Mouse (Mus musculus) liver, embryonic 16.5 days (tissue): ENCODE results near the gene Tmod2. TPM values are rescaled to one million over a fixed set of nuclear protein-coding genes. Genes with fewer than 3 reads are reported as not detected.

Experiments
- ATAC-seq: fragments of 200-750 bp; cut with Nextera tagmentation; 2 replicates; pipeline ENCODE4 v1.8.0; 2017; ENCODE audit warnings: low read depth, mild to moderate bottlenecking, moderate number of reproducible peaks, moderate library complexity
- H3K27ac ChIP-seq: fragments of 300-500 bp; sonication (generic); 2 replicates; pipeline ENCODE4 v1.5.1; 2014; ENCODE audit warnings: mild to moderate bottlenecking, low read length
- H3K27me3 ChIP-seq: fragments of 300-500 bp; sonication (generic); 2 replicates; pipeline ENCODE4 v1.6.1; 2014; ENCODE audit warnings: low read depth, low read length, mixed read lengths; ENCODE audit not compliant: control insufficient read depth, insufficient read depth
- H3K36me3 ChIP-seq: fragments of 300-500 bp; sonication (generic); 2 replicates; pipeline ENCODE4 v1.6.1; 2014; ENCODE audit warnings: mild to moderate bottlenecking; ENCODE audit not compliant: control insufficient read depth, insufficient read depth
- H3K4me1 ChIP-seq: fragments of 300-500 bp; sonication (generic); 2 replicates; pipeline ENCODE4 v1.6.1; 2014; ENCODE audit warnings: low read depth, low read length, mixed read lengths; ENCODE audit not compliant: control insufficient read depth
- H3K4me2 ChIP-seq: fragments of 300-500 bp; sonication (generic); 2 replicates; pipeline ENCODE4 v1.6.1; 2014; ENCODE audit warnings: low read depth, low read length, mixed read lengths
- H3K4me3 ChIP-seq: fragments of 300-500 bp; sonication (generic); 2 replicates; pipeline ENCODE4 v1.5.1; 2014; ENCODE audit warnings: low read depth, mild to moderate bottlenecking, low read length
- H3K9ac ChIP-seq: fragments of 300-500 bp; sonication (generic); 2 replicates; pipeline ENCODE4 v1.6.1; 2014; ENCODE audit warnings: low read depth, low read length
- H3K9me3 ChIP-seq: fragments of 300-500 bp; sonication (generic); replicated peaks from 2 replicates; pipeline ENCODE4 v1.6.1; 2016; ENCODE audit warnings: low read length; ENCODE audit not compliant: control insufficient read depth
- whole genome bisulfite sequencing: fragments of 180-500 bp; shearing (Covaris S2); extraction: QIAGEN DNeasy Blood & Tissue Kit; methylation state at CpG from one replicate; pipeline ENCODE4 v1.1.7; 2014; ENCODE audit not compliant: insufficient replicate concordance; 5-methylcytosine and 5-hydroxymethylcytosine counted together
- polyA plus RNA-seq: library from polyadenylated mRNA; unstranded; fragments of >200 nt; fragmentation: Nextera tagmentation; extraction: Ambion mirVana; gene quantifications from 2 replicates; pipeline ENCODE4 v1.2.1, GENCODE M21; 2015

The Tmod2 gene
- polyA plus RNA-seq, 1 experiment from 2014 or later = 0.28 TPM

DNA sequence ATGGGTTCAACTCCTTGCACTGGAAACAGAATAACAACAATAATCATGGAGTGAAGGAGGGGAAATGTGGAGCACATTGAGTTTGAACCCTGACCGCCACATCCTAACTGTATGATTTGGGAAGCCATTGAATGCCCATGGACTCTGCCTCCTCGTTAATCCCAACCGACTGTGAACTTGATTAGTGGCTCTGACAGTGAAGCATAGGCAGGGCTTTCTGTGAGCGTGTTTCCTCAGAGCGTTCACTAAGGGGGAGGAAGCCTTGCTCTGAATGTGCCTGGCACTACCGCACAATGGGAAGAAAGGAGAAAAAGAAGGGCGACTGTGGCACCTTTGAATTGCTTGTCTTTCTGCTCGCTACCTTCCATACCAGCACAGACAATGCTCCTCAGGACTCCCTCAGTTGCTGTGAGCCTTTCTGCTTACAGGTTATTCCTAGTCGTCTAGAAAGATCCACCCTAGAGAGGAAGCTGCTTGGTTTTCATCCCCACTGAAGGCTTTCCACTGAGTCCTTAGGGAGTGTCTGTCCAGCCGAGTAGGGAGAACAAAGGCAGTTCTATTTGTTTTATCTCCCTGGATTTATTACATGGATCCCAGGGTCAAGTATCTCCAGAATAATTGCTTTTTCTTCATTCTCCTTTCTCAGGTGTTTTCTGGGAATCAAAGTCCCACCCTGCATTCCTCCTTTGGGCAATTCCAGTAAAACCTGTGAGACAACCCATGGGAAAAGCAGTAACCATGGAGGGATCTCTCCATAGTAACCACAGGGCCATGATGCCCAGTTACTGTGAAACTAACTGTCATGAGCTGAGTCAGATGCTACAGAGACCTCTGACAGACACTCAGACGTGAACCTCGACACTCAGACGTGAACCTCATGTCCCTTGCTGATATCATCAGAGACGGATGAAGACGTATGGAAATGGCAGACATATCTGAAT, 21.0 kb downstream of the Tmod2 start:
- Histone ChIP-seq H3K4me3 (no peak overlapping the region), H3K4me2 (no peak overlapping the region), H3K4me1 (no peaks in the 10 kb centered on the region), H3K36me3 (no peaks in the 10 kb centered on the region), H3K9me3 (no peaks in the 10 kb centered on the region), H3K27ac (no peak overlapping the region), H3K27me3 (no peaks in the 10 kb centered on the region), H3K9ac (no peak overlapping the region)
- 68% methylated on average over 15 of the region's 15 CpGs for WGBS
- no peak for ATAC-seq

- Histone ChIP-seq H3K9ac (no peak overlapping the region), H3K27ac (no peak overlapping the region), H3K27me3 (no peaks in the 10 kb centered on the region), H3K4me2 (no peak overlapping the region), H3K9me3 (no peaks in the 10 kb centered on the region), H3K4me1 (no peaks in the 10 kb centered on the region), H3K4me3 (no peak overlapping the region), H3K36me3 (no peaks in the 10 kb centered on the region)
- no peak for ATAC-seq
- 47% methylated on average over 7 of the region's 7 CpGs for WGBS
These were observed 29.3 kb downstream of the Tmod2 start for GRCm38 (mm10) chr9:75581694-75582350.

- WGBS = 61% methylated on average over 6 of the region's 6 CpGs
- no peak overlapping the region for H3K9ac ChIP-seq
- ATAC-seq = no peak
These were observed 31.8 kb downstream of the Tmod2 start for GRCm38 (mm10) chr9:75579321-75579720.

DNA sequence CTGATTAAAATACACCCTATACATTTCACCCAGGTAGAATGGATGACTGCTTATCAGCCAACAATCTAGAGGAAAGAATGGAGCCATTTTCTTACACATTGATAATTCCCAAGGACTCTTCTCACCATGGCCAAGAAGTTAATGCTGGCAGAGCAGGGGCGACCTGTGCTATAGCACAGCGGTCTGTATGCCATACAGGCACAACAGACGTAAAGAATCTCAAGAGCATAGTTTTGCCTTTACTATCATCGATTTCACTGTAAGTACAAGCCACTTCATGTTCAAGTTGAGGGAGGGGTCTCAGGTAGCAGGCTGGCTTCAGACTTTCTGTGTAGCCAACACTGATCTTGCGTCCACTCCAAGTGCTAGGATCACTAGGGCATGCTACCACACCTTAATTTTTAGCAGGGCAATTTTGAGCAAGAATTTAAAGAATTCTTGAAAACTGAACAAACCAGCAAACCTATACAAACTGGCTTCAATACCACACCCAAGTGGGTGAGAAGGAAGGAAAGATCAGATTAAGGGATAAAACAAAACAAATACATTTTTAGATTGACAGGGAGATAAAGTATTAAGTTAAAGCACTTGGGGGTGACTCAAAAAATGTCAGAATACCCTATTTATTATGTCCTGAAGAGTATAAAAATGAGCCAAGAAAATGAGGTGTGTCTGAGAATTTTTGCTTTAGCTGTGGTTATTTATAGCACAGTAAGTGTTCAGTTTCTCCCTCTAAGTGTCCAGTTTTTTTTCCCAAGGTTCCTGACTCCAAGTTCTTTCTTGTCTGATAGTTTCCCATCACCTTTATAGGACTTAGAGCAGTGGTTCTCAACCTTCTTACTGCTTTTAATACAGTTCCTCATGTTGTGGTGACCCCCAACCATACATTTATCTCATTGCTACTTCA, 39.8 kb downstream of the Tmod2 start:
- 68% methylated on average over 5 of the region's 5 CpGs for WGBS

More at GRCm38 (mm10) chr9:75579321-75579720, 31.8 kb downstream of the Tmod2 start:
- no peaks in the 10 kb centered on the region for H3K27me3 ChIP-seq
- no peak overlapping the region for H3K4me2 ChIP-seq
- H3K27ac ChIP-seq = no peak overlapping the region
- H3K4me3 ChIP-seq = no peak overlapping the region
- no peaks in the 10 kb centered on the region for H3K36me3 ChIP-seq
- no peaks in the 10 kb centered on the region for H3K4me1 ChIP-seq
- no peaks in the 10 kb centered on the region for H3K9me3 ChIP-seq

GRCm38 (mm10) chr9:75568399-75568798, 42.7 kb downstream of the Tmod2 start:
- Histone ChIP-seq H3K4me3 (no peak overlapping the region), H3K9me3 (no peaks in the 10 kb centered on the region), H3K9ac (no peak overlapping the region), H3K4me2 (no peak overlapping the region), H3K27me3 (no peaks in the 10 kb centered on the region), H3K27ac (no peak overlapping the region), H3K36me3 (no peaks in the 10 kb centered on the region), H3K4me1 (peaks cover 5% of the 10 kb centered on the region)
- no peak for ATAC-seq
- 68% methylated on average over 6 of the region's 6 CpGs for WGBS

More for the DNA sequence above, 39.8 kb downstream of the Tmod2 start:
- H3K4me2 ChIP-seq = no peak overlapping the region
- no peaks in the 10 kb centered on the region for H3K36me3 ChIP-seq
- no peak for ATAC-seq
- no peaks in the 10 kb centered on the region for H3K4me1 ChIP-seq
- H3K4me3 ChIP-seq = no peak overlapping the region
- no peak overlapping the region for H3K9ac ChIP-seq
- H3K27me3 ChIP-seq = no peaks in the 10 kb centered on the region
- no peaks in the 10 kb centered on the region for H3K9me3 ChIP-seq
- no peak overlapping the region for H3K27ac ChIP-seq

- no peaks in the 10 kb centered on the region for H3K36me3 ChIP-seq
These were observed 46.2 kb downstream of the Tmod2 start for GRCm38 (mm10) chr9:75564892-75565291.

DNA sequence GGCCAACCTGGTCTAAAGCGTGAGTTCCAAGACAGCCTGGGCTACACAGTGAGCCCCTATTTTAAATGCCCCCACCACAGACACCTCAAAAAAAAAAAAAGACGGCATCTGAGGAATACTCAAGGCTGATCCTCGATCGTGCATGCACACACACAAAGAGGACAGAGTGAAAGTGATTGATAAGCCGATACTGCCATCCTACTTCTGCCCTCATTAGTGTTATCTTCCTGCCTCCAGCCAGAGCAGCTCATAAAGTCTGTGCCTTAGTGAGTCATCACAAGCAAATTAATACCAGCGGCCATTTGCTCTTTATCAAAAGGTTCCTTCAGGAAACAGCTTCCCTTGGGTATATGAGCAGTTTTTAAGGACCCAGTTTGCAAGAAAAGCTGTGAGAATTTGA, 47.5 kb downstream of the Tmod2 start:
- Histone ChIP-seq H3K9me3 (no peaks in the 10 kb centered on the region), H3K4me1 (peaks cover 13% of the 10 kb centered on the region), H3K36me3 (no peaks in the 10 kb centered on the region), H3K4me3 (no peak overlapping the region), H3K4me2 (peak overlapping the region; percentile 29; the same call in 1 of the 2 replicates), H3K9ac (no peak overlapping the region), H3K27ac (no peak overlapping the region), H3K27me3 (no peaks in the 10 kb centered on the region)
- 27% methylated on average over 6 of the region's 6 CpGs for WGBS
- peak; percentile 42 for ATAC-seq

More at GRCm38 (mm10) chr9:75564892-75565291, 46.2 kb downstream of the Tmod2 start:
- 75% methylated on average over 6 of the region's 6 CpGs for WGBS
- H3K4me1 ChIP-seq = peaks cover 7% of the 10 kb centered on the region
- H3K4me3 ChIP-seq = no peak overlapping the region
- no peak overlapping the region for H3K9ac ChIP-seq
- H3K27me3 ChIP-seq = no peaks in the 10 kb centered on the region
- no peak overlapping the region for H3K4me2 ChIP-seq
- no peak overlapping the region for H3K27ac ChIP-seq
- no peak for ATAC-seq
- no peaks in the 10 kb centered on the region for H3K9me3 ChIP-seq

DNA sequence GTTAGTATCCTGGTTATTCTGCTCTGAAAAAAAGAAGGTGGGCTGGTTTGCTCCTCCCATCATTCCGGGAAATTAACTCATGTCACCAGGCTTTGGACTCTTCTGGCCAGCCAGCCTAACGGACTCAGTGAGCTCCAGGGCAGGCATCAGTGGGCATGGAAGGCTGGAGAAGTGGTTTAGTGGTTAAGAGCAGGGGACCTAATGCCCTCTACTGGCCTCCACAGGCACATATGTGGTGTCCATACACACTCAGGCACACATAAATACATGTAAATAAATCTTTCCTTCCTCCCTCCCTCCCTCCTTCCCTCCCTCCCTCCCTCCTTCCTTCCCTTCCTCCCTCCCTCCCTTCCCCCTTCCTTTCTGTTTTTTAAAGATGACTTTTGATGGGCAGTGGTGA, 47.9 kb downstream of the Tmod2 start:
- H3K4me3 ChIP-seq = no peak overlapping the region
- H3K27ac ChIP-seq = no peak overlapping the region
- H3K4me2 ChIP-seq = peak overlapping the region; percentile 29; the same call in 1 of the 2 replicates
- no peak overlapping the region for H3K9ac ChIP-seq
- H3K9me3 ChIP-seq = no peaks in the 10 kb centered on the region
- no peaks in the 10 kb centered on the region for H3K27me3 ChIP-seq
- peaks cover 16% of the 10 kb centered on the region for H3K4me1 ChIP-seq
- no peaks in the 10 kb centered on the region for H3K36me3 ChIP-seq
- 52% methylated on average over 2 of the region's 2 CpGs for WGBS
- ATAC-seq = no peak
